Mouse (Mus musculus) brain, embryonic 14.5 days (tissue): Measurements from ENCODE around the gene Flvcr2.

ENCODE experiments used
- CTCF ChIP-seq: fragments of 200-500 bp; IDR thresholded peaks from 2 replicates; pipeline ENCODE4 v1.5.1; 2012; ENCODE audit warnings: inconsistent platforms, mild to moderate bottlenecking, moderate library complexity, borderline replicate concordance; ENCODE audit not compliant: insufficient read depth, insufficient read length; ENCODE audit errors: extremely low read depth
- POLR2A ChIP-seq: fragments of 200-500 bp; IDR thresholded peaks from 2 replicates; pipeline ENCODE4 v1.6.1; 2012; ENCODE audit warnings: mild to moderate bottlenecking, inconsistent platforms, borderline replicate concordance; ENCODE audit not compliant: poor library complexity, insufficient read depth, insufficient read length, severe bottlenecking; ENCODE audit errors: extremely low read depth

GRCm38 (mm10) chr12:85825361-85825760, 79.0 kb downstream of the Flvcr2 start:
- TF ChIP-seq CTCF, result no peak
- TF ChIP-seq POLR2A, result no peak
